Comparison of ENCODE assay signal across 12 mouse cellular contexts in the genomic region with DNA sequence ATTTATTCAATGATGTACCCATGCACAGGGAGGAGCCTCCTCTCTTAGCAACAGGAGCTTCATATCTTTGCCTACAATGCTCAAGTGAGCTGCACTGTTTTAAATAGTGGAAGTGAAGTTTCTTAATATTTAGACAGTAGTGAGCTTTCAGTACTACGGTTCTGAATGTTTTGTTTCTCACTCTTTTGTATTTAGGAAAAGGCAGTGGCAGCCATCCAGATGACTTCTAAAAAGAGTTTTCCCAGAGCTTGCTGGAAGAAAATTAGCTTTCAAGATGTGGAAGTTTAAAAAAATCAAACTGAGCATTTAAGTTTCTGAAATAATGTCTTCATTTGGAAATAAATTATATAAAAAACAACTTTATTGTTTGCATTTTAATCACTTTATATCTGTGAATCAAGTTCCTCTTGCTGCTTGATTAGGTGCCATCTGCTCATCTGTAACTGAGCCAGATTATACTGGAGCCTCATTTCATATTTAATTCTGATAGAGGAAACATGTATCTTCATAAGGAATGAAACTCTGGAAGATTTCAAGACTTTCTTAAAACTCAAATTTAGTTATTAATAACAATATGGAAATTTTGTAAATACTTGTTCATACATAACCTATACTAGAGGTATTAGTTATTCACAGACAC.
DNase-seq lines count a peak whose midpoint lies in the region; ATAC-seq and TF ChIP-seq lines count a peak whose summit lies in the region.
"Had no signal": no experiment of that assay in that cellular context is flagged by ENCODE, and none has a peak within 500 bp of the region (broad histone marks: within the 10 kb centered on the region; RNA-seq: fewer than 3 reads in every experiment).

No protein-coding gene starts in this region.

- no peaks in the 10 kb centered on the region for H3K4me1 ChIP-seq in hindbrain, postnatal 0 days (ENCODE audit: insufficient read depth, low read length)
- no peaks in the 10 kb centered on the region for H3K4me1 ChIP-seq in hindbrain, embryonic 11.5 days (replicated peaks; ENCODE audit: control insufficient read depth, insufficient read depth, low read length)
- no peaks in the 10 kb centered on the region for H3K4me1 ChIP-seq in kidney, embryonic 15.5 days
- H3K4me1 ChIP-seq: limb, embryonic 15.5 days; megakaryocyte, embryonic 14.5 days had no signal

- no peaks in the 10 kb centered on the region for H3K27me3 ChIP-seq in hindbrain, postnatal 0 days (ENCODE audit: insufficient read depth, low read length)
- no peaks in the 10 kb centered on the region for H3K27me3 ChIP-seq in hindbrain, embryonic 11.5 days (ENCODE audit: control insufficient read depth, insufficient read depth, low read length)
- no peaks in the 10 kb centered on the region for H3K27me3 ChIP-seq in kidney, embryonic 15.5 days
- H3K27me3 ChIP-seq: limb, embryonic 15.5 days; megakaryocyte, embryonic 14.5 days had no signal

- H3K4me3 ChIP-seq in hindbrain, postnatal 0 days (ENCODE audit: low read length) = no peak overlapping the region
- no peak overlapping the region for H3K4me3 ChIP-seq in hindbrain, embryonic 11.5 days (ENCODE audit: low read depth, low read length)
- no peak overlapping the region for H3K4me3 ChIP-seq in kidney, embryonic 15.5 days (replicated peaks)
- H3K4me3 ChIP-seq: limb, embryonic 15.5 days; megakaryocyte, embryonic 14.5 days had no signal

- no peaks in the 10 kb centered on the region for H3K36me3 ChIP-seq in hindbrain, postnatal 0 days (ENCODE audit: insufficient read depth, low read length)
- no peaks in the 10 kb centered on the region for H3K36me3 ChIP-seq in hindbrain, embryonic 11.5 days (ENCODE audit: control insufficient read depth, insufficient read depth, low read length)
- no peaks in the 10 kb centered on the region for H3K36me3 ChIP-seq in kidney, embryonic 15.5 days
- H3K36me3 ChIP-seq: limb, embryonic 15.5 days had no signal

- no peak overlapping the region for H3K4me2 ChIP-seq in hindbrain, postnatal 0 days (ENCODE audit: low read depth, low read length)
- H3K4me2 ChIP-seq in hindbrain, embryonic 11.5 days (replicated peaks; ENCODE audit: low read depth, low read length) = no peak overlapping the region
- no peak overlapping the region for H3K4me2 ChIP-seq in kidney, embryonic 15.5 days
- H3K4me2 ChIP-seq: limb, embryonic 15.5 days had no signal

- TF ChIP-seq CTCF in hindbrain, postnatal 0 days (IDR thresholded peaks at IDR 0.05; ENCODE audit: low read depth) = no peak

- no peaks in the 10 kb centered on the region for H3K9me3 ChIP-seq in hindbrain, postnatal 0 days (ENCODE audit: low read length)
- H3K9me3 ChIP-seq in hindbrain, embryonic 11.5 days (ENCODE audit: control insufficient read depth, low read length) = no peaks in the 10 kb centered on the region
- no peaks in the 10 kb centered on the region for H3K9me3 ChIP-seq in kidney, embryonic 15.5 days (replicated peaks)
- H3K9me3 ChIP-seq: limb, embryonic 15.5 days; megakaryocyte, embryonic 14.5 days had no signal

- H3K27ac ChIP-seq in hindbrain, postnatal 0 days = no peak overlapping the region
- H3K27ac ChIP-seq in hindbrain, embryonic 11.5 days (ENCODE audit: low read depth, low read length) = no peak overlapping the region
- H3K27ac ChIP-seq in kidney, embryonic 15.5 days = no peak overlapping the region
- H3K27ac ChIP-seq: limb, embryonic 15.5 days had no signal

- ATAC-seq in hindbrain, postnatal 0 days = no peak
- ATAC-seq in hindbrain, embryonic 11.5 days (ENCODE audit: low FRiP score) = no peak
- ATAC-seq in kidney, embryonic 15.5 days (replicated peaks; ENCODE audit: low FRiP score) = no peak

- peak; percentile 61 for DNase-seq in hindbrain, postnatal 0 days (ENCODE audit: low spot score)
- DNase-seq in hindbrain, embryonic 11.5 days (ENCODE audit: low spot score) = no peak
- peak; percentile 1 for DNase-seq in ovary, postnatal 14 days (ENCODE audit: low spot score)
- DNase-seq in ovary, postnatal 10 days (ENCODE audit: low spot score) = no peak
- peak; percentile 7 to 73 for DNase-seq in layer of hippocampus, adult 18-20 months (ENCODE audit: low spot score in 2 of 2)
- DNase-seq in urinary bladder, postnatal 36 days (ENCODE audit: low spot score in 2 of 2) = no peak
- DNase-seq: heart, postnatal 36 days; kidney, adult 9 months; thymus, adult 2 months had no signal

- 31% methylated on average over 1 of the region's 1 CpGs for WGBS in hindbrain, postnatal 0 days
- 77% methylated on average over 1 of the region's 1 CpGs for WGBS in hindbrain, embryonic 11.5 days
- 69% methylated on average over 1 of the region's 1 CpGs for WGBS in kidney, embryonic 15.5 days

- H3K9ac ChIP-seq in hindbrain, postnatal 0 days (replicated peaks; ENCODE audit: low read length) = no peak overlapping the region
- H3K9ac ChIP-seq in hindbrain, embryonic 11.5 days (ENCODE audit: low read depth, low read length) = no peak overlapping the region
- H3K9ac ChIP-seq in kidney, embryonic 15.5 days = no peak overlapping the region
- H3K9ac ChIP-seq: limb, embryonic 15.5 days had no signal

Comparison
In these comparisons a context has a peak if more than half of its experiments do, and no peak if none do; other contexts are left out.
1. DNase-seq: peak in hindbrain, postnatal 0 days (single experiment), ovary, postnatal 14 days (single experiment) and layer of hippocampus, adult 18-20 months (2 of 2); none in hindbrain, embryonic 11.5 days (single experiment), ovary, postnatal 10 days (single experiment) and urinary bladder, postnatal 36 days (0 of 2).